Mouse (Mus musculus) lung, postnatal 25 days (tissue): Measurements from ENCODE around the gene Gm43720.
A peak's percentile ranks its signal among the peaks of the same experiment; 100 is the strongest.

ENCODE experiments used
- DNase-seq: peaks from one replicate; pipeline ENCODE4 v3.0.0; 2022; ENCODE audit warnings: low spot score

Gm43720 gene

GRCm38 (mm10) chr5:138279585-138280424, at the start of gene Gm43720, which contains the start of the genes Gpc2 and Stag3:
Gm43720 (minus strand) TSS chr5:138279958.
Gpc2 (minus strand) TSS chr5:138280005.
Stag3 (plus strand) TSS chr5:138280240.
- peak; percentile 82 for DNase-seq

GRCm38 (mm10) chr5:138312795-138313194, 33.0 kb upstream of the Gm43720 start:
- no peak for DNase-seq

GRCm38 (mm10) chr5:138299613-138300012, 19.9 kb upstream of the Gm43720 start:
- no peak for DNase-seq

GRCm38 (mm10) chr5:138294158-138294557, 14.4 kb upstream of the Gm43720 start:
- no peak for DNase-seq

GRCm38 (mm10) chr5:138291638-138292037, 11.9 kb upstream of the Gm43720 start:
- no peak for DNase-seq

GRCm38 (mm10) chr5:138287861-138288260, 8.1 kb upstream of the Gm43720 start:
- no peak for DNase-seq

GRCm38 (mm10) chr5:138283540-138283939, 3.8 kb upstream of the Gm43720 start:
- DNase-seq: no peak

GRCm38 (mm10) chr5:138281798-138282197, 2.0 kb upstream of the Gm43720 start:
- DNase-seq: no peak

GRCm38 (mm10) chr5:138280829-138281228, 1.1 kb upstream of the Gm43720 start:
- DNase-seq: no peak

GRCm38 (mm10) chr5:138280425-138280768, 639 bp upstream of the Gm43720 start:
- DNase-seq: no peak

- DNase-seq: no peak
These were observed 1.8 kb downstream of the Gm43720 start for GRCm38 (mm10) chr5:138277994-138278393.

- no peak for DNase-seq
These were observed 4.3 kb downstream of the Gm43720 start for GRCm38 (mm10) chr5:138275216-138276050.

- DNase-seq: no peak
These were observed 5.6 kb downstream of the Gm43720 start for GRCm38 (mm10) chr5:138274186-138274585.

- no peak for DNase-seq
These were observed 7.3 kb downstream of the Gm43720 start, which contains the start of gene Gal3st4 for GRCm38 (mm10) chr5:138272409-138272923. Gal3st4 (minus strand) TSS chr5:138272840.

- no peak for DNase-seq
These were observed 8.5 kb downstream of the Gm43720 start for GRCm38 (mm10) chr5:138271232-138271631.

GRCm38 (mm10) chr5:138268980-138269379, 10.8 kb downstream of the Gm43720 start:
- DNase-seq: no peak

- no peak for DNase-seq
These were observed 12.6 kb downstream of the Gm43720 start for GRCm38 (mm10) chr5:138267114-138267513.

GRCm38 (mm10) chr5:138265712-138266111, 14.0 kb downstream of the Gm43720 start:
- DNase-seq: no peak

GRCm38 (mm10) chr5:138264207-138264578, 15.6 kb downstream of the Gm43720 start:
- DNase-seq: no peak

GRCm38 (mm10) chr5:138263260-138264206, 16.2 kb downstream of the Gm43720 start, which contains the start of gene BC037034:
BC037034 (minus strand) TSS chr5:138264033.
- peak; percentile 92 for DNase-seq

GRCm38 (mm10) chr5:138262582-138263240, 17.0 kb downstream of the Gm43720 start:
- no peak for DNase-seq
